Mouse (Mus musculus) kidney, embryonic 16.5 days (tissue): ENCODE results near the gene Gm11634. TPM values are rescaled to one million over a fixed set of nuclear protein-coding genes. Genes with fewer than 3 reads are reported as not detected.

Experiments used
- ATAC-seq: fragments of 200-750 bp; cut with Nextera tagmentation; 2 replicates; pipeline ENCODE4 v1.8.0; 2017; ENCODE audit warnings: moderate TSS enrichment; ENCODE audit not compliant: low FRiP score, low TSS enrichment
- H3K27ac ChIP-seq: fragments of 300-500 bp; sonication (generic); 2 replicates; pipeline ENCODE4 v1.5.1; 2014; ENCODE audit warnings: low read length
- H3K27me3 ChIP-seq: fragments of 300-500 bp; sonication (generic); 2 replicates; pipeline ENCODE4 v1.6.1; 2014; ENCODE audit warnings: low read length, control low read depth, mixed read lengths; ENCODE audit not compliant: insufficient read depth
- H3K36me3 ChIP-seq: fragments of 300-500 bp; sonication (generic); 2 replicates; pipeline ENCODE4 v1.6.1; 2014; ENCODE audit warnings: low read length, control low read depth, mixed read lengths; ENCODE audit not compliant: insufficient read depth
- H3K4me1 ChIP-seq: fragments of 300-500 bp; sonication (generic); 2 replicates; pipeline ENCODE4 v1.6.1; 2014; ENCODE audit warnings: low read length, control low read depth, mixed read lengths; ENCODE audit not compliant: insufficient read depth
- H3K4me2 ChIP-seq: fragments of 300-500 bp; sonication (generic); replicated peaks from 2 replicates; pipeline ENCODE4 v1.6.1; 2014; ENCODE audit warnings: low read depth, low read length
- H3K4me3 ChIP-seq: fragments of 300-500 bp; sonication (generic); 2 replicates; pipeline ENCODE4 v1.5.1; 2014; ENCODE audit warnings: mild to moderate bottlenecking, low read length
- H3K9ac ChIP-seq: fragments of 300-500 bp; sonication (generic); replicated peaks from 2 replicates; pipeline ENCODE4 v1.6.1; 2014; ENCODE audit warnings: low read length
- H3K9me3 ChIP-seq: fragments of 300-500 bp; sonication (generic); 2 replicates; pipeline ENCODE4 v1.6.1; 2016; ENCODE audit warnings: low read length, control low read depth
- WGBS: fragments of 180-500 bp; shearing (Covaris S2); extraction: QIAGEN DNeasy Blood & Tissue Kit; methylation state at CpG from one replicate; pipeline ENCODE4 v1.1.7; 2014; 5-methylcytosine and 5-hydroxymethylcytosine counted together
- polyA plus RNA-seq: library from polyadenylated mRNA; unstranded; fragments of >200 nt; fragmentation: Nextera tagmentation; extraction: Ambion mirVana; gene quantifications from 2 replicates; pipeline ENCODE4 v1.2.1, GENCODE M21; 2015

The Gm11634 gene
- polyA plus RNA-seq, 1 experiment from 2014 or later: not detected

DNA sequence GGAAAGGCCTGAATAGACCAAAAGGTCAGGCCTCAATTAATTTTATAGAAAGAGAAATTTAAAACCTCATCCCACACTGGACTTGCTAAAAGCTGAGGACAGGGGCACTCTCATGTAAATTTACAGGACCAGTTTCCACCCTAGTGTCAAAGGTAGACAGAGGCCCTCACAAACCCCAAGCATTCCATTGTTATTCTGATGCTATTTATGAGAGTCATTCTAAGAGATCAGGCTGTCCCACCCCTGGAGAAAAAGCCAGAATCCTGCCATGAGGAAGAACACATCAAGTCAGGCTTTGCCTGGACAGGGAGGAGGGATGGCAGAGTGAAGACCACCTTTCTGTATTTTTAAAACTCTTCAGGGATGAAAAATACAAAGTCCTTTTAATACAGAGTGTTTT, 50.5 kb downstream of the Gm11634 start:
- Histone ChIP-seq H3K27me3 (no peaks in the 10 kb centered on the region), H3K9ac (no peak overlapping the region), H3K4me1 (peaks cover 14% of the 10 kb centered on the region), H3K36me3 (peaks cover 7% of the 10 kb centered on the region), H3K27ac (no peak overlapping the region), H3K9me3 (no peaks in the 10 kb centered on the region), H3K4me3 (no peak overlapping the region), H3K4me2 (no peak overlapping the region)
- no peak for ATAC-seq

DNA sequence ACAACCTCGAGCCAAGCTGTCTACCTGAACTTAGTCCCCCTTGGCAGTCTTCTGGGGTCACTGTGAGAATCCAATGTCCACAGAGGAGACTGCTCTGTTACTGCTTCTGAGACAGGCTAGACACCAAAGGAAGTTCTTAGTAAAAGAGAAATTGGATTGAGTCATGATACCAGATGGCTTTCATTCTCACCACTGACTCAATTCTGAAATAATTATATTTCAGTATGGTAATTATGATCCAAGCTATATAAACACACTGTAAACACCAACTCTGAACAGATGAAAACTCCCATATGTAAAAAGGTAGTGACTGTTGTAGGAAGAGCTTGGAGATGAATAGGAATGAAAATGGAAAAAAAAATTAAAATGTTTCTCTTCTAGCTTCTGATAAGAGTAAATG, 54.9 kb downstream of the Gm11634 start:
- Histone ChIP-seq H3K4me3 (no peak overlapping the region), H3K4me2 (no peak overlapping the region), H3K36me3 (peaks cover 7% of the 10 kb centered on the region), H3K9me3 (no peaks in the 10 kb centered on the region), H3K4me1 (no peaks in the 10 kb centered on the region), H3K27me3 (no peaks in the 10 kb centered on the region), H3K9ac (no peak overlapping the region), H3K27ac (no peak overlapping the region)
- ATAC-seq: no peak
- 83% methylated on average over 1 of the region's 1 CpGs for WGBS

Other genes starting within 250 kb of the Gm11634 start
- gene G6pc, start 231.7 kb downstream of the Gm11634 start, polyA plus RNA-seq: 2.8 and 3.6 TPM in 2 replicates
- 79.2 and 84.1 TPM in 2 replicates for gene Aarsd1, start 181.6 kb downstream of the Gm11634 start, polyA plus RNA-seq
- gene Gm27029, start 174.5 kb downstream of the Gm11634 start, polyA plus RNA-seq: 10.0 and 16.9 TPM in 2 replicates
- gene Rundc1, start 174.2 kb downstream of the Gm11634 start, polyA plus RNA-seq: 22.8 and 23.8 TPM in 2 replicates
- 10.1 and 10.9 TPM in 2 replicates for gene Ptges3l, start 173.9 kb downstream of the Gm11634 start, polyA plus RNA-seq
- gene Rpl27, start 157.0 kb downstream of the Gm11634 start, polyA plus RNA-seq: 267 and 290 TPM in 2 replicates
- 17.9 and 18.6 TPM in 2 replicates for gene Ifi35, start 150.8 kb downstream of the Gm11634 start, polyA plus RNA-seq
- 10.9 and 11.3 TPM in 2 replicates for gene Rnd2, start 134.3 kb downstream of the Gm11634 start, polyA plus RNA-seq
- gene Vat1, start 133.0 kb downstream of the Gm11634 start, polyA plus RNA-seq: 36.5 and 39.3 TPM in 2 replicates
- 12.5 and 14.9 TPM in 2 replicates for gene Brca1, start 47.3 kb downstream of the Gm11634 start, polyA plus RNA-seq
- 84.7 and 90.0 TPM in 2 replicates for gene Nbr1, start 47.1 kb downstream of the Gm11634 start, polyA plus RNA-seq
- gene Tmem106a, start 17.0 kb downstream of the Gm11634 start, polyA plus RNA-seq: 7.0 and 8.2 TPM in 2 replicates
- 41.7 and 43.1 TPM in 2 replicates for gene Rdm1, start 27.9 kb upstream of the Gm11634 start, polyA plus RNA-seq
- gene Arl4d, start 66.3 kb upstream of the Gm11634 start, polyA plus RNA-seq: 5.1 and 6.4 TPM in 2 replicates
- gene Dhx8, start 133.7 kb upstream of the Gm11634 start, polyA plus RNA-seq: 31.3 and 33.2 TPM in 2 replicates
- gene Etv4, start 186.1 kb upstream of the Gm11634 start, polyA plus RNA-seq: 51.0 and 63.2 TPM in 2 replicates